Mouse (Mus musculus) hindbrain, postnatal 0 days (tissue): ENCODE results near the gene Olfr961. TPM values are rescaled to one million over a fixed set of nuclear protein-coding genes. Genes with fewer than 3 reads are reported as not detected.

ENCODE experiments used
- ATAC-seq: fragments of 200-750 bp; cut with Nextera tagmentation; 2 replicates; pipeline ENCODE4 v1.8.0; 2017; ENCODE audit warnings: mild to moderate bottlenecking, moderate TSS enrichment, moderate library complexity
- DNase-seq: peaks from one replicate; pipeline ENCODE4 v3.0.0-alpha.2; 2015; ENCODE audit warnings: low spot score
- H3K27ac ChIP-seq: fragments of 300-500 bp; sonication (generic); 2 replicates; pipeline ENCODE4 v1.5.1; 2014; ENCODE audit warnings: mild to moderate bottlenecking
- H3K27me3 ChIP-seq: fragments of 300-500 bp; sonication (generic); 2 replicates; pipeline ENCODE4 v1.6.1; 2014; ENCODE audit warnings: low read length, mixed read lengths; ENCODE audit not compliant: insufficient read depth
- H3K36me3 ChIP-seq: fragments of 300-500 bp; sonication (generic); 2 replicates; pipeline ENCODE4 v1.6.1; 2014; ENCODE audit warnings: low read length, mixed read lengths; ENCODE audit not compliant: insufficient read depth
- H3K4me1 ChIP-seq: fragments of 300-500 bp; sonication (generic); 2 replicates; pipeline ENCODE4 v1.6.1; 2014; ENCODE audit warnings: antibody characterized with exemption, low read length, mixed read lengths; ENCODE audit not compliant: insufficient read depth
- H3K4me2 ChIP-seq: fragments of 300-500 bp; sonication (generic); 2 replicates; pipeline ENCODE4 v1.6.1; 2014; ENCODE audit warnings: low read depth, mild to moderate bottlenecking, low read length, moderate library complexity, mixed read lengths
- H3K4me3 ChIP-seq: fragments of 300-500 bp; sonication (generic); 2 replicates; pipeline ENCODE4 v1.5.1; 2014; ENCODE audit warnings: low read length
- H3K9ac ChIP-seq: fragments of 300-500 bp; sonication (generic); replicated peaks from 2 replicates; pipeline ENCODE4 v1.6.1; 2014; ENCODE audit warnings: mild to moderate bottlenecking, low read length, moderate library complexity, mixed read lengths
- H3K9me3 ChIP-seq: fragments of 300-500 bp; sonication (generic); 2 replicates; pipeline ENCODE4 v1.6.1; 2016; ENCODE audit warnings: low read length, mixed read lengths
- CTCF ChIP-seq: IDR thresholded peaks from 2 replicates; pipeline ENCODE4 v1.5.1; 2016; ENCODE audit warnings: antibody characterized with exemption, control low read depth, low read depth
- WGBS: fragments of 180-500 bp; shearing (Covaris S2); extraction: QIAGEN DNeasy Blood & Tissue Kit; methylation state at CpG from one replicate; pipeline ENCODE4 v1.1.7; 2014; 5-methylcytosine and 5-hydroxymethylcytosine counted together
- polyA plus RNA-seq: library from polyadenylated mRNA; unstranded; fragments of >200 nt; fragmentation: Nextera tagmentation; extraction: Ambion mirVana; gene quantifications from 2 replicates; pipeline ENCODE4 v1.2.1, GENCODE M21; 2015
- total RNA-seq: library from RNA; depleted of rRNA; stranded (reverse); fragments of >200 nt; gene quantifications from 2 replicates; pipeline ENCODE4 v1.2.3, GENCODE M21; 2014; rRNA removed

Olfr961 gene
- total RNA-seq, result not detected in 2 replicates
- not detected in 2 replicates for polyA plus RNA-seq

- TF ChIP-seq CTCF, result no peak
- H3K9ac ChIP-seq, result no peak within 1 kb of the TSS
- H3K4me3 ChIP-seq, result no peak within 1 kb of the TSS
- no peaks in the 10 kb centered on the region for H3K27me3 ChIP-seq
- H3K36me3 ChIP-seq, result no peaks in the 10 kb centered on the region
- H3K4me2 ChIP-seq, result no peak within 1 kb of the TSS
- H3K27ac ChIP-seq, result no peak within 1 kb of the TSS
- H3K4me1 ChIP-seq, result no peaks in the 10 kb centered on the region
- ATAC-seq (no peak), DNase-seq (no peak)
- no peaks in the 10 kb centered on the region for H3K9me3 ChIP-seq
These were observed at the start of gene Olfr961 for GRCm38 (mm10) chr9:39644785-39645184. Gene Olfr961 (plus strand): TSS chr9:39645085.

GRCm38 (mm10) chr9:39602536-39603332 lies 42.2 kb upstream of the Olfr961 start:
- Histone ChIP-seq H3K27ac (peak overlapping the region; percentile 74), H3K36me3 (no peaks in the 10 kb centered on the region), H3K9ac (peak overlapping the region; percentile 56), H3K4me1 (0 out of 2 replicates have a peak, but pooled peaks cover 4% of the 10 kb centered on the region), H3K27me3 (no peaks in the 10 kb centered on the region), H3K4me2 (peak overlapping the region; percentile 76), H3K4me3 (peak overlapping the region; percentile 51), H3K9me3 (no peaks in the 10 kb centered on the region)
- peak; percentile 92 for ATAC-seq
- WGBS, result under 1% methylated on average over 19 of the region's 19 CpGs
- peak; percentile 78 for DNase-seq
- no peak for TF ChIP-seq CTCF

- H3K27ac ChIP-seq, result peak overlapping the region; percentile 74
- peak overlapping the region; percentile 51 for H3K4me3 ChIP-seq
- peak; percentile 57 for DNase-seq
- no peaks in the 10 kb centered on the region for H3K36me3 ChIP-seq
- ATAC-seq, result peak; percentile 61
- H3K4me2 ChIP-seq, result peak overlapping the region; percentile 76
- H3K27me3 ChIP-seq, result no peaks in the 10 kb centered on the region
- TF ChIP-seq CTCF, result peak; percentile 28
- no peaks in the 10 kb centered on the region for H3K9me3 ChIP-seq
- peak overlapping the region; percentile 56 for H3K9ac ChIP-seq
- H3K4me1 ChIP-seq, result 0 out of 2 replicates have a peak, but pooled peaks cover 4% of the 10 kb centered on the region
- WGBS, result under 1% methylated on average over 9 of the region's 9 CpGs
These were observed 41.5 kb upstream of the Olfr961 start for GRCm38 (mm10) chr9:39603333-39603845.

GRCm38 (mm10) chr9:39603999-39604453 lies 40.9 kb upstream of the Olfr961 start, which contains the start of gene AW551984:
Gene AW551984 (minus strand): TSS chr9:39604403.
- Histone ChIP-seq H3K9me3 (no peaks in the 10 kb centered on the region), H3K27me3 (no peaks in the 10 kb centered on the region), H3K36me3 (no peaks in the 10 kb centered on the region), H3K4me1 (0 out of 2 replicates have a peak, but pooled peaks cover 4% of the 10 kb centered on the region), H3K9ac (peak within 1 kb of the TSS; percentile 56), H3K27ac (peak within 1 kb of the TSS; percentile 74), H3K4me2 (peak within 1 kb of the TSS; percentile 76), H3K4me3 (peak within 1 kb of the TSS; percentile 51)
- under 1% methylated on average over 8 of the region's 8 CpGs for WGBS
- ATAC-seq (peak; percentile 45; the same call in 1 of the 2 replicates), DNase-seq (peak; percentile 56)
- TF ChIP-seq CTCF, result no peak

DNA sequence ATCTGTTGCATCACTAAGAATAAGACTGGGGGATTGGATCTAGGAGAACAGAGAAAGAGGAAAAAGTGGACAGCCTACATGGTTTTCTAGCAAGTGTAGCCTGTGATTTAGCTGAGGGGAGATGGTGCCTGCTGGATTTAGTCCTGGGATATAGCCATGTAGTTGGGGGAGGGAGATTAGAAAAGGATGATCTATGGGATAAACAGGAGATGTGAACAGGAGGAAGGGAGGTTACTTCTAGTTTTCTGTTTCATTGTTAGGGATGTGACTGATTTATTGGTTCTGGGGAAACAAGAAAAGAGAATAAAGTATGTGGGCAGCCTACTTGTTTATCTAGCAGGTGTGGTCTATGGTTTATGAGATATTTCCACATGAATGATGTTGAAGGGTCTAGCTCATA lies 36.4 kb upstream of the Olfr961 start:
- TF ChIP-seq CTCF, result no peak
- no peak for ATAC-seq
- H3K4me3 ChIP-seq, result no peak overlapping the region
- no peaks in the 10 kb centered on the region for H3K9me3 ChIP-seq
- H3K4me1 ChIP-seq, result 0 out of 2 replicates have a peak, but pooled peaks cover 4% of the 10 kb centered on the region
- H3K36me3 ChIP-seq, result no peaks in the 10 kb centered on the region
- H3K27me3 ChIP-seq, result no peaks in the 10 kb centered on the region
- no peak overlapping the region for H3K9ac ChIP-seq
- H3K4me2 ChIP-seq, result no peak overlapping the region
- DNase-seq, result no peak
- H3K27ac ChIP-seq, result no peak overlapping the region

GRCm38 (mm10) chr9:39610355-39610754 lies 34.5 kb upstream of the Olfr961 start, which contains the start of gene Olfr148:
Gene Olfr148 (plus strand): TSS chr9:39610655.
- no peaks in the 10 kb centered on the region for H3K4me1 ChIP-seq

More at GRCm38 (mm10) chr9:39610355-39610754, 34.5 kb upstream of the Olfr961 start, which contains the start of gene Olfr148:
- Histone ChIP-seq H3K27ac (no peak within 1 kb of the TSS), H3K9me3 (no peaks in the 10 kb centered on the region), H3K36me3 (no peaks in the 10 kb centered on the region), H3K27me3 (no peaks in the 10 kb centered on the region), H3K4me3 (no peak within 1 kb of the TSS), H3K9ac (no peak within 1 kb of the TSS), H3K4me2 (no peak within 1 kb of the TSS)
- no peak for TF ChIP-seq CTCF
- WGBS, result 75% methylated on average over 3 of the region's 3 CpGs
- ATAC-seq (no peak), DNase-seq (no peak)
